Mouse (Mus musculus) CD4-positive, CD25-positive, alpha-beta regulatory T cell, adult 4 months (primary cell): ENCODE results near the gene Chst4. TPM values are rescaled to one million over a fixed set of nuclear protein-coding genes. Genes with fewer than 3 reads are reported as not detected.

Source experiments
- ATAC-seq: one replicate; pipeline ENCODE4 v1.8.0; 2017
- polyA plus RNA-seq, 2 experiments: library from polyadenylated mRNA; unstranded; fragments of 100-300 nt; shearing (Covaris generic); gene quantifications; one replicate each; pipeline ENCODE4 v1.2.1; 2017

The Chst4 gene
- polyA plus RNA-seq, 2 experiments from 2014 or later, result not detected

DNA sequence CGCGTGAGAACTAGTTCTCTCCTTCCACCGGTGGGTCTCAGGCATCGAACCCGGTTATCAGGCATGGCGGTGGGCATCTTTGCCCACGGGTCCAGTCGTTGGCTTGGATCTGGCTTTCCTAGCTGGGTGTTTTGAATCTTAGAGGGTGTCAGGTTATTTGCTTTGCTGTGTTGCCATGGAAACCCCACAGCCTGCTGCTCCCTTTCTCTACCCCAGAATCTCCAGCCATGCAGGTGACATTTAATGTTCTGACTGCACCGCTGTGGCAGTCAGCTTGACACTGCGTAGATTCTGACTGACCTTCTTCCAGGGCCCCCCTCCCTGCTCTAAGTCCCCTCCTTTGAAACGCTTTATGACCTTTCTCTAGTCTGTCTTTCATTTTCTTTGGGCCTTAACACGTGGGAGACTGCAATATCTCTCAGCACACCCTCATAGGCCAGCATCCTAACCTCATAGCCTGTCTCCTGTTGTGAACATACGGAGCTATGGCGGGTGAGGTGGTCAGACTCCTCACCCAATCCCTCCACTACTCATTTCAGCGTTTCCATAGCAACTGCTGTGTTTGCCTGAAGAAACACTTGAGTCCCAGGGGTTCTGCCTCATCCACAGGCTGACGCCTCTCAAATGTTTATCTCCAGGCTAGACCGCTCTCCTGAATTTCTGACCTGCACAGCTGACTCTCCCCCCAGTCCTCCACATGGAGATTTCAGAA, 33.1 kb downstream of the Chst4 start:
- no peak for ATAC-seq

DNA sequence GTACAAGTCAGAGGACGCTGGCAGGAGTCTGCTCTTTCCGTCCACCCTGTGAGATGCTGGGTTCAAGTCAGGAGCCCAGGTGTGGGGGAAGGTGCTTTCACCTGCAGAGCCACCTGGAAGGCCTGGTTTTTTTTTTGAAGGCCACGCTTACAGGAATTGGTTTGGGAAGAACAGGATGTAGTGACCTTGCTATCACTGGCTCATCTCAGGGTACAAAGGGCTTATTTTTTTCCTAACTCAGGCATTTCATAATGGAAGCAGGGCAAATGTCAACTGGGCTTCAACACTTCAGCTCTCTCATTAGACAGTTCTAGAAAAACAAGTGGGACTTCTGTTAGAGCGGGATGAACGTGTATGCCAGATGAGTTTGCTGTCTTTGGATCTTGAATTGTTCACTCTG, 35.2 kb downstream of the Chst4 start:
- no peak for ATAC-seq

- no peak for ATAC-seq
Measured at GRCm38 (mm10) chr8:110002953-110003352, 36.6 kb downstream of the Chst4 start.

DNA sequence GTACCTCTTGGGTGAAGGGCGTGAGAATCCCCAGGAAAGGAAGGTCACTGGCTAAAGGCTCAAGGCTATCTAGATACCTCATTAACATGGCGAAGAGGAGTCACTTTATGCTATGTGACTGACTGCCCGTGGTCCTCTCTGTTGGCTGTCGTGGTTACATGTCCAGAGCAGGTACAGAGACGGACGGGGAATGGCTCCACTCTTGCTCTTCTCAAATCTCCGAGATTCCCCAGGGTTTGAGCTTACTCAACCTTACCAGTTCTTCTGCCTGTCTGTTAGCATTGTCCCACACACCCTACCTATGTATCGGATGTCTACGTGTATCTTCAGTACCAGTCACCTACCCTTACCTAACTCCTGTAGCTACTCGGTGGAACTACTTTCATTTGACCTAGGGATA, 39.6 kb downstream of the Chst4 start:
- no peak for ATAC-seq

GRCm38 (mm10) chr8:109998066-109998465, 41.5 kb downstream of the Chst4 start:
- no peak for ATAC-seq

- ATAC-seq, result no peak
Measured at GRCm38 (mm10) chr8:109997381-109997780, 42.2 kb downstream of the Chst4 start.

DNA sequence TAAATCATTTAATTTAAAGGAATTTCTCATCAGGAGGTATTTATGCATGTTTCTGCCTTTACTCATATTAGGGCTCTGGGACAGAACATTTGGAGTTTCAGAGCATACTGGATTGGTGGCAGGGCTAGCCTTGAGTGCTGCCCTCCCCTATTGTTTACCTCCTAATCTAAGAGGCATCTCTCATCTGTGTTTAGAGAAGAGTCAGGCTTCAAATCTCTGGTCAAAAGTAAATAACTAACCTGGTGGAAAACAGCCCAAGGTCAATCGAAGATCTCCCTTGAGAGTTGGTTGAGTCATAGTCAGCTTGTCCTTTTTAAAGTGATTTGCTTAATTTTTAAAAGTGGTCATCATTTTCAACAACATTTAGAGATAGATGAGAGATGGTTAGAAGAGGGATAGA, 46.6 kb downstream of the Chst4 start:
- no peak for ATAC-seq

GRCm38 (mm10) chr8:109992166-109992565, 47.4 kb downstream of the Chst4 start:
- ATAC-seq, result no peak

DNA sequence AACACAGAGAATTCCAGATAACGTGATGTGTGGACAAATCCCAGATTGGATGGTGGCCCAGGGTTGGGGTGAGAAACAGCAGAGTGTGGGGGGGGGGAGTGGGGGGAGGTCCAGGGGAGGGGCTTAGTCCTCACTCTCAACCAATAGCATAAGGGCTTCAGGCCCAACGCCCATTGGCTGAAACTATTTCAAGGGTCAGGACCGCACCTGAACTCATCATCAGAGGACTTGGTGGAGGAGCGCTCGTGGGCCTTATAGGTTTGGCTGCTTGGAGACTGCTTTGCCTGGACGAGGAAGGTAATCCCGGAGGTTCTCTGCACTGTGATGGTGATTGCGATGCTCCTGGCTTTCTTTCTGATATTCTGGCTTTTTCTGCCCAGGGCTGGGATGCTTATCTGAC, 49.3 kb downstream of the Chst4 start, which contains the start of gene Tat:
Gene Tat (plus strand): TSS at position 214 of the 400 bp plus-strand sequence.
- ATAC-seq, result no peak

DNA sequence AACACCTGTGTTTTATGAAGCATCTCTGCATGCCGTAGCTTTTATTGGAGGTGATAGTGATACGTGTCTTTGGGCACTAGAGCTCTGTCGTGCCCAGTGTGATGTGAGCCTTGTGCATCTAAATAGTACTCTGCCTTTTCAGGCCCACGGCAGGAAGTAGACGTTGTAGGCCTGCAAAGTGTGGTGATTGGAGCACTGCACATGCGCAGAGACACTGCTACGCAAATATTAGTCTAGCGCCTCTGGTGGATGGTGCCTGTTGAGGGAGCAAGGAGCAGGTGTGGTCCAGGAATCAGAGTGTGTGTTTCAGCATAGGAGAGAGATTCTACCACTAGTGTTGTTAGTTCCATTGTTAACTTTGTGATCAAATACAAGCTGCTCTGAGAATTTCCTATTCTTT, 50.4 kb downstream of the Chst4 start:
- ATAC-seq, result no peak

DNA sequence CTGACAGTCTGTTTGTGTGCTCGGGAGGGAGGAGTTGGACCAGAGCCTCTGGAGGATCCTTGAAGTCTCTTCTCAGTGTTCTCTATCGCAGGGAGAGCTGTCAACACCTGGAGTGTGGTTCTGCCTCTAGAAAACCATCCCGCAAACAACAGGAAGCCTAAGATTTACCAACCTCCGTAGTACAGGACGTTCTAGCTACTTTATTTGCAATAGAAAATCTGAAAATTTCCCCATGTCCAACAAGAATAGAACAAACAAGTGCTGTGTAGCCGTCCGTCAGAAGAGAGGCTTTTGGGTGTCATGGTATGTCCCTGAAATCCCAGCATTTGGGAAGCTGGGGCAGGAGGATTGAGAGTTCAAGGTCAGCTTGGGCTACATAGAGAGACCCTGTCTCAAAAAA, 51.8 kb downstream of the Chst4 start:
- no peak for ATAC-seq

DNA sequence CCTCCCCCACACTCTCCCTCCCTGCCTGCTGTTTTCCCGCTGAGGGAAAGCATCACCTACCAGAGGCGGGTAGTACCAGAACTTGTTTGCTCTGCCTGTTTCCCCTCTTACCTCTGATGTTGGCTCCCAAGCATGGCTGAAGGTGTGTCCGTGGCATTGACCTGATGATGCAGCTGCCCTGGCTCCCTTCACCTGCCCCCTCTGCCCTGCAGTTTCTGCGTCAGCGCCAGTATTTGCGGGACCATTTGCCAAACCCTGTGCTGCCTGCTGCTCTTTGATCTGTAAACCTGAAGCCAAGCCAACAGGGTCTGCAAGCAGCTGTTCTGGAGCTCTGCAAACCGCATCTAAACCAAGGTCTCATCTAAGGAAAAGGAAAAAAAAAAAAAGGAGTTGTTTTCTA, 53.2 kb downstream of the Chst4 start:
- no peak for ATAC-seq

GRCm38 (mm10) chr8:109983944-109984343, 55.6 kb downstream of the Chst4 start:
- ATAC-seq, result no peak

DNA sequence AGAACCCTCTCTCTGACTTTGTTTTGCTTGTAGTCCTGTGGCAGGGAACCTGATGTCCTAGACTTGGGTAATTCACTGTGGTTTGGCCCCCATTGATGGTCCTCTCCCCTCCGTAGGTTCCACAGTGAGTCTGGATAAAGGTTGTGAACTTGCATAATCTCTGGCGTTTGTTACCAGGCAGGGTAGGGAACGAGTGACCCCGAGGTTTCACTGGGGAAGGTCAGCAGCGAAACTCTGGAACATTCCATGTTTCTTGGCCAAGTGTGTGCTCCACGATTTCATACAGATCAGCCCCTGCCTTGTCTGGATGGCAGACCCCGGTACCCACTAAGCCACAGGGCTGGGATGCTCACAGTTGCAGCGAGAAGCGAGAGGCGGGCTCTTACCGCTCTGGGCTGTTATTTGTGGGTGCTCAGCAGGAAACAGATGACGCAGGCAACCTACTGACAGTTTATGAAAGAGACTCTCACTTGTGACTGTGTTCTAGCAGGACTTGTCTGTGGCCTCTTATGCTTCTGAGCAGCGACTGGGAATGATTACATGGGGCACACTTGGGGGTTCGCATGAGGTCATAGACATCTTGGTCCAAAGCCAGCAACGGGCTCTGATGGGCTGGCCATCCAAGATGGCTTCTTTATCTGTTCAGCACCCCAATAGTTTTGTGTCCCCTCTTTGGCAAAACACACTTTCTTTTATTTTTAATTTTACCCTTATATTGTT, 57.0 kb downstream of the Chst4 start:
- no peak for ATAC-seq

- no peak for ATAC-seq
Measured at GRCm38 (mm10) chr8:109979339-109979738, 60.2 kb downstream of the Chst4 start.

Other genes starting within 250 kb of the Chst4 start
- 1 to 10 TPM in 1 of 2 experiments, under 1 TPM in 1; 0.84 to 1.0 TPM for gene Phlpp2, start 171.2 kb downstream of the Chst4 start, polyA plus RNA-seq
- gene Marveld3, start 77.5 kb downstream of the Chst4 start, polyA plus RNA-seq, result not detected
- gene Tat, start 49.3 kb downstream of the Chst4 start, polyA plus RNA-seq, result not detected
- gene Zfp612, start 40.0 kb upstream of the Chst4 start, polyA plus RNA-seq, result 1 to 10 TPM; 2.3 to 4.1 TPM
- not detected for gene Gm21964, start 61.5 kb upstream of the Chst4 start, polyA plus RNA-seq
- not detected for gene Gm17720, start 63.0 kb upstream of the Chst4 start, polyA plus RNA-seq
- not detected for gene Calb2, start 128.5 kb upstream of the Chst4 start, polyA plus RNA-seq
- gene Cmtr2, start 175.9 kb upstream of the Chst4 start, polyA plus RNA-seq, result 10 to 100 TPM in 1 of 2 experiments, 1 to 10 TPM in 1; 7.2 to 10.7 TPM
- gene Hydin, start 227.2 kb upstream of the Chst4 start, polyA plus RNA-seq, result under 1 TPM in 1 of 2 experiments, not detected in 1; 0.01 TPM